Mouse (Mus musculus) G1E (cell line): ENCODE results near the gene Rnf44.

Experiments used
- CTCF ChIP-seq: IDR thresholded peaks from 2 replicates; pipeline ENCODE4 v1.5.1; 2012; ENCODE audit warnings: low read depth, low read length, inconsistent platforms, mixed read lengths
- GATA1 ChIP-seq: IDR thresholded peaks from 2 replicates; pipeline ENCODE4 v1.6.1; 2012; ENCODE audit warnings: borderline replicate concordance, low read length, inconsistent platforms, mixed read lengths
- GATA2 ChIP-seq: IDR thresholded peaks from 2 replicates; pipeline ENCODE4 v1.6.1; 2012; ENCODE audit warnings: low read depth, low read length, inconsistent platforms, borderline replicate concordance
- TAL1 ChIP-seq: conservative IDR thresholded peaks from 2 replicates; pipeline ENCODE4 v1.6.1; 2012; ENCODE audit warnings: low read depth, low read length, inconsistent platforms, mixed read lengths

DNA sequence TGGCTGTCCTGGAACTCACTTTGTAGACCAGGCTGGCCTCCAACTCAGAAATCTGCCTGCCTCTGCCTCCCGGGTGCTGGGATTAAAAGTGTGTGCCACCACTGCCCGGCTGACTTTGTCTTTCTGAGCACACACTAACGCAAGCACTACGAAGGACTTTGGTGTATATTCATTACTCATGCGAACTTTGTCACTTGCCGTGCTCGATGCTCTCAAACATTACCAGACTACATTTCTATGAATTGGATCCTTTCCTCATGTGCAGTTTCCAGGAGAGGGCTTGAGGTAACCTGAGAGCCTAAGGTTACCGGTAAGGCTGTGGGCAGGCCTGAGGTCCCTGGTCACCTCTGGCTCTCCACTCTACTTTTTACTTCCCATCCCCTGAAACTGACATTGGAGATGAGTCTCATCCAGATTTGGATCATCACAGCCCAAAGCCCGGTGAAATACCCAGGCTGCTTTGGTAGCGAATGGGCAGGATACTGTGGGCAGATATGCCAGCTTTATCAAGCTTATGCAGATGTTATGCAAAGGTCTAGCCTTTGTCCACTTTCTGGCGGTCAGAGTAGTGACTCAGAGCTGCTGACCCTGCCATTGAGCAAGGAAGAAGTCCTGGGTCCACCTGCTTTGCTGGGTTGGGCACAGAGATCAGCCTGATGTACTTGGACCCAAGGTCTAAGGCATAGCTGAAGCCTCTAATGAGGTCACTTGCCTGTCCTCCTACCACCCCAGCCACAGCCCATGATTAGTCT lies 1.9 kb upstream of the Rnf44 start:
- TF ChIP-seq CTCF (no peak), GATA2 (no peak), TAL1 (no peak), GATA1 (no peak)
